Mouse (Mus musculus) heart, postnatal 0 days (tissue): Measurements from ENCODE around the gene Rtl6. TPM values are rescaled to one million over a fixed set of nuclear protein-coding genes. Genes with fewer than 3 reads are reported as not detected.

Source experiments
- ATAC-seq: fragments of 200-750 bp; cut with Nextera tagmentation; 2 replicates; pipeline ENCODE4 v1.8.0; 2017; ENCODE audit warnings: low read depth, moderate number of reproducible peaks, moderate library complexity; ENCODE audit not compliant: insufficient read depth
- DNase-seq: peaks from one replicate; pipeline ENCODE4 v3.0.0-alpha.2; 2016; ENCODE audit warnings: low spot score
- H3K27ac ChIP-seq: fragments of 300-500 bp; sonication (generic); 2 replicates; pipeline ENCODE4 v1.5.1; 2014; ENCODE audit warnings: low read depth, mild to moderate bottlenecking
- H3K27me3 ChIP-seq: fragments of 300-500 bp; sonication (generic); 2 replicates; pipeline ENCODE4 v1.6.1; 2014; ENCODE audit warnings: low read length, mixed read lengths; ENCODE audit not compliant: control insufficient read depth, insufficient read depth
- H3K36me3 ChIP-seq: fragments of 300-500 bp; sonication (generic); replicated peaks from 2 replicates; pipeline ENCODE4 v1.6.1; 2014; ENCODE audit warnings: low read length, mixed read lengths; ENCODE audit not compliant: control insufficient read depth, insufficient read depth
- H3K4me1 ChIP-seq: fragments of 300-500 bp; sonication (generic); 2 replicates; pipeline ENCODE4 v1.6.1; 2014; ENCODE audit warnings: antibody characterized with exemption; ENCODE audit not compliant: control insufficient read depth, insufficient read depth
- H3K4me2 ChIP-seq: fragments of 300-500 bp; sonication (generic); 2 replicates; pipeline ENCODE4 v1.6.1; 2014; ENCODE audit warnings: low read depth, mild to moderate bottlenecking, low read length, moderate library complexity
- H3K4me3 ChIP-seq: fragments of 300-500 bp; sonication (generic); 2 replicates; pipeline ENCODE4 v1.5.1; 2014; ENCODE audit warnings: low read depth, low read length
- H3K9ac ChIP-seq: fragments of 300-500 bp; sonication (generic); replicated peaks from 2 replicates; pipeline ENCODE4 v1.6.1; 2014; ENCODE audit warnings: low read depth, low read length, mixed read lengths
- H3K9me3 ChIP-seq: fragments of 300-500 bp; sonication (generic); replicated peaks from 2 replicates; pipeline ENCODE4 v1.6.1; 2016; ENCODE audit warnings: low read length; ENCODE audit not compliant: control insufficient read depth
- CTCF ChIP-seq: IDR thresholded peaks from 2 replicates; pipeline ENCODE4 v1.5.1; 2016; ENCODE audit warnings: antibody characterized with exemption, control low read depth, low read depth
- EP300 ChIP-seq: IDR thresholded peaks from 2 replicates; pipeline ENCODE4 v1.6.1; 2016; ENCODE audit warnings: antibody characterized with exemption, low read depth
- WGBS: fragments of 180-500 bp; shearing (Covaris S2); extraction: QIAGEN DNeasy Blood & Tissue Kit; methylation state at CpG from one replicate; pipeline ENCODE4 v1.1.7; 2014; 5-methylcytosine and 5-hydroxymethylcytosine counted together
- polyA plus RNA-seq: library from polyadenylated mRNA; unstranded; fragments of >200 nt; fragmentation: Nextera tagmentation; extraction: Ambion mirVana; gene quantifications from 2 replicates; pipeline ENCODE4 v1.2.1, GENCODE M21; 2015
- total RNA-seq: library from RNA; depleted of rRNA; stranded (reverse); fragments of >200 nt; gene quantifications from 2 replicates; pipeline ENCODE4 v1.2.3, GENCODE M21; 2014; ENCODE audit warnings: low replicate concordance

Gene Rtl6
- total and polyA plus RNA-seq, 2 experiments from 2014 or later = 5.5 to 6.0 TPM

- H3K9ac ChIP-seq = no peak overlapping the region
- TF ChIP-seq CTCF (no peak), EP300 (no peak)
- H3K9me3 ChIP-seq = no peaks in the 10 kb centered on the region
- H3K27me3 ChIP-seq = 0 out of 2 replicates have a peak, but pooled peaks cover 7% of the 10 kb centered on the region
- no peaks in the 10 kb centered on the region for H3K36me3 ChIP-seq
- no peak for DNase-seq
- H3K27ac ChIP-seq = no peak overlapping the region
- no peak overlapping the region for H3K4me3 ChIP-seq
- H3K4me1 ChIP-seq = no peaks in the 10 kb centered on the region
- no peak for ATAC-seq
- WGBS = 74% methylated on average over 8 of the region's 8 CpGs
- H3K4me2 ChIP-seq = no peak overlapping the region
Measured at GRCm38 (mm10) chr15:84522953-84523689, 34.5 kb downstream of the Rtl6 start.

- 80% methylated on average over 4 of the region's 4 CpGs for whole genome bisulfite sequencing
- TF ChIP-seq CTCF (no peak), EP300 (no peak)
- no peak for ATAC-seq
- no peak overlapping the region for H3K4me3 ChIP-seq
- no peak overlapping the region for H3K9ac ChIP-seq
- DNase-seq = no peak
- H3K9me3 ChIP-seq = no peaks in the 10 kb centered on the region
- H3K36me3 ChIP-seq = no peaks in the 10 kb centered on the region
- no peaks in the 10 kb centered on the region for H3K4me1 ChIP-seq
- no peak overlapping the region for H3K4me2 ChIP-seq
- H3K27ac ChIP-seq = no peak overlapping the region
- H3K27me3 ChIP-seq = 0 out of 2 replicates have a peak, but pooled peaks cover 4% of the 10 kb centered on the region
Measured at GRCm38 (mm10) chr15:84521486-84521885, 36.1 kb downstream of the Rtl6 start.

- H3K9ac ChIP-seq = no peak overlapping the region
- 0 out of 2 replicates have a peak, but pooled peaks cover 4% of the 10 kb centered on the region for H3K27me3 ChIP-seq
- TF ChIP-seq EP300 (no peak), CTCF (no peak)
- no peak overlapping the region for H3K27ac ChIP-seq
- no peak overlapping the region for H3K4me2 ChIP-seq
- H3K9me3 ChIP-seq = no peaks in the 10 kb centered on the region
- no peak for DNase-seq
- ATAC-seq = no peak
- no peaks in the 10 kb centered on the region for H3K4me1 ChIP-seq
- H3K36me3 ChIP-seq = no peaks in the 10 kb centered on the region
- no peak overlapping the region for H3K4me3 ChIP-seq
- WGBS = 41% methylated on average over 8 of the region's 8 CpGs
Measured at GRCm38 (mm10) chr15:84518540-84518939, 39.1 kb downstream of the Rtl6 start.

- Histone ChIP-seq H3K9me3 (no peaks in the 10 kb centered on the region; the same call in 1 of the 2 replicates), H3K36me3 (no peaks in the 10 kb centered on the region), H3K27me3 (no peaks in the 10 kb centered on the region), H3K4me3 (no peak overlapping the region), H3K27ac (no peak overlapping the region), H3K4me1 (peaks cover 11% of the 10 kb centered on the region), H3K9ac (no peak overlapping the region), H3K4me2 (no peak overlapping the region)
- TF ChIP-seq EP300 = no peak
- ATAC-seq (peak; percentile 52), DNase-seq (peak; percentile 15)
- 30% methylated on average over 5 of the region's 5 CpGs for WGBS
Measured at GRCm38 (mm10) chr15:84512626-84513296, 44.9 kb downstream of the Rtl6 start.

GRCm38 (mm10) chr15:84509981-84510380 lies 47.6 kb downstream of the Rtl6 start:
- H3K4me3 ChIP-seq = no peak overlapping the region
- DNase-seq (no peak), ATAC-seq (no peak)
- peaks cover 11% of the 10 kb centered on the region for H3K4me1 ChIP-seq
- no peaks in the 10 kb centered on the region for H3K27me3 ChIP-seq
- no peaks in the 10 kb centered on the region; the same call in 1 of the 2 replicates for H3K9me3 ChIP-seq
- no peak overlapping the region for H3K4me2 ChIP-seq
- no peaks in the 10 kb centered on the region for H3K36me3 ChIP-seq
- no peak for TF ChIP-seq CTCF
- no peak overlapping the region for H3K27ac ChIP-seq
- no peak overlapping the region for H3K9ac ChIP-seq
- WGBS = 62% methylated on average over 16 of the region's 16 CpGs
